Mouse (Mus musculus) megakaryocyte, embryonic 14.5 days (primary cell): ENCODE measurements around the gene Hmcn1.

Experiments
- FLI1 ChIP-seq: IDR thresholded peaks from 2 replicates; pipeline ENCODE4 v1.6.1; 2012; ENCODE audit warnings: low read length, inconsistent platforms, mixed read lengths
- GATA1 ChIP-seq: IDR thresholded peaks from 3 replicates; pipeline ENCODE4 v1.6.1; 2012; ENCODE audit warnings: mixed read lengths, low read length, inconsistent platforms, borderline replicate concordance

DNA sequence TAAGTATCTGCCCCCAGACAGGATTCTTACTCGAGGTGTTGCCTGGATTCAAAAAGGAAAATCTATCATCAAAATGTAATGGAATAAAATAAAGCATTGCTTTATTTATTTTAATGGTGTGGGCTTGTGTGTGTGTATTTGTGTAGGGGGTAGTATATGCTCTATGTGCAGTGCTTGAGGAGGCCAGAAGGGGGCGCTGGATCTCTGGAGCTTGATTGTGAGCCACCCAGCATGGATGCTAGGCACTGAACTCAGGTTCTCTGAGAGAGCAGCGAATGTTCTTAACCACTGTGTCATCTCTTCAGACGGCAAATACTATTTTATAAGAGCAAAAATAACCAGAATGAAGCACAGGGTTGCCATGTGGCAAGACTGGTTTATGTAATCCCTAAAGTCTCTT, 360.7 kb downstream of the Hmcn1 start:
- no peak for TF ChIP-seq GATA1
- no peak for TF ChIP-seq FLI1
